Mouse (Mus musculus) small intestine, adult 2 months (tissue): ENCODE measurements around the gene Gna11. TPM values are rescaled to one million over a fixed set of nuclear protein-coding genes. Genes with fewer than 3 reads are reported as not detected.

Experiments used
- H3K27ac ChIP-seq: fragments of 200-500 bp; 2 replicates; pipeline ENCODE4 v1.5.1; 2012; ENCODE audit warnings: low read depth, low read length, control low read depth, inconsistent platforms; ENCODE audit not compliant: insufficient read depth
- H3K27me3 ChIP-seq: fragments of 200-500 bp; 2 replicates; pipeline ENCODE4 v1.6.1; 2012; ENCODE audit warnings: mild to moderate bottlenecking, moderate library complexity, low read length, inconsistent platforms; ENCODE audit not compliant: control insufficient read depth, insufficient read depth
- H3K36me3 ChIP-seq: fragments of 200-500 bp; 2 replicates; pipeline ENCODE4 v1.6.1; 2012; ENCODE audit warnings: mild to moderate bottlenecking, low read length, control low read depth, inconsistent platforms; ENCODE audit not compliant: control insufficient read depth, insufficient read depth
- H3K4me1 ChIP-seq: fragments of 200-500 bp; 2 replicates; pipeline ENCODE4 v1.6.1; 2012; ENCODE audit warnings: low read length, inconsistent platforms, mixed read lengths; ENCODE audit not compliant: control insufficient read depth, insufficient read depth, insufficient read length
- H3K4me3 ChIP-seq: fragments of 200-500 bp; 2 replicates; pipeline ENCODE4 v1.5.1; 2012; ENCODE audit warnings: low read depth, mild to moderate bottlenecking, control low read depth, inconsistent platforms, low read length, moderate library complexity
- CTCF ChIP-seq: fragments of 200-500 bp; IDR thresholded peaks from 2 replicates; pipeline ENCODE4 v1.5.1; 2012; ENCODE audit warnings: low read depth, mild to moderate bottlenecking, control low read depth, inconsistent platforms, low read length, moderate library complexity, mixed read lengths; ENCODE audit not compliant: insufficient replicate concordance, insufficient read length; ENCODE audit errors: extremely low read depth
- POLR2A ChIP-seq: fragments of 200-500 bp; IDR thresholded peaks from 2 replicates; pipeline ENCODE4 v1.6.1; 2012; ENCODE audit warnings: low read depth, mild to moderate bottlenecking, control low read depth, inconsistent platforms, low read length, moderate library complexity
- WGBS: fragments of 180-500 bp; shearing (Covaris S2); methylation state at CpG from one replicate; pipeline ENCODE4 v1.1.7; 2018; 5-methylcytosine and 5-hydroxymethylcytosine counted together
- polyA plus RNA-seq: library from polyadenylated mRNA; depleted of rRNA; stranded (reverse); fragments of >200 nt; gene quantifications from 2 replicates; pipeline ENCODE4 v1.2.3, GENCODE M21; 2012

Gene Gna11
- polyA plus RNA-seq, 1 experiment, result 828 TPM

DNA sequence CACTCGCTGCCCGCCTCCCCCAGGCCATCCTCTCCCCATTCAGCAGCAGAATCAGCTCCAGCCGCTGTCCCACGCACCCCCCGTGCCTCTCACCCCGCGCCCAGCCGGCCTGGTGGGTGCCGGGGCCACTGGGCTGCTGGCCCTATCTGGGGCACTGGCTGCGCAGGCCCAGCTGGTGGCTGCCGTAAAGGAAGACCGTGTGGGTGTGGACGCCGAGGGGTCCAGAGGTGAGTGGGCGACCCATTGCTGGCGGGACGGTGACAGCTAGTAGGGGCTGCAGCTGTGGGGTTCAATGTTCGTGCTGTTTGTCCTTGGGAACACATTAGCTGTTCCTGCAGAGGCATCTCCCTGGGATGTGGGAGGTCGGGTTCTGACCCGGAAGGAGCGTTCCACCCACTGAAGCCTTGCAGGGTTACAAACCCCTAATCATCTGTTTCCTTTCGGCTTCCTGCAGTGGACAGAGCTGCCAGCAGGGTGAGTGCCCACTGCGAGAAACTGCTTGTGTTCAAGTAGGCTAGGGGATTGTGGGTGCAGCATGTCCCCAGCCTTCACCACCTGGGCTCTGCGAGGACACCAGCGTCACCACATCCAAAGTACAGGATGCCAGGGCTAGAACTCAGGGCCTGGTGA is 35.6 kb upstream of the Gna11 start:
- TF ChIP-seq POLR2A (no peak), CTCF (no peak)
- peak overlapping the region; percentile 2; the same call in 1 of the 2 replicates for H3K4me3 ChIP-seq
- WGBS, result 64% methylated on average over 25 of the region's 25 CpGs
- H3K27ac ChIP-seq, result no peak overlapping the region
- H3K27me3 ChIP-seq, result no peaks in the 10 kb centered on the region
- H3K4me1 ChIP-seq, result peaks cover 2% of the 10 kb centered on the region; the same call in 1 of the 2 replicates
- no peaks in the 10 kb centered on the region for H3K36me3 ChIP-seq

DNA sequence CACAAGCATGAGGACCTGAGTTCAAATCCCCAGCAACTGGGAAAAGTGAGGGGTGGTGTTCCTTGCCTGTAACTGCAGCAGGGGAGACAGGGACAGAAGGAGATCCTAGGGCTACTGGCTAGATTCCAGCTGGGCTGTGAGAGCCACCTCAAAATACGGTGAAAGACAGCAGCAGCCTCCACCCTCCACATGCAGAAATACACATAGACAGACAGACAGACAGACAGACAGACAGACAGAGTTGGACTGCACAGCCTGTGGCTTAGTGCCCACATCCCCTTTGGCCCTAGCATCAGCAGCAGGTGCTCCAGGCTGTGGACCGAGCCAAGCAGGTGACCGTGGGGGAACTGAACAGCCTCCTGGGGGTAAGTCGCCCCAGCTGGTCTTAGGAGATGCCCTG is 35.0 kb upstream of the Gna11 start:
- 61% methylated on average over 4 of the region's 4 CpGs for WGBS
- H3K36me3 ChIP-seq, result no peaks in the 10 kb centered on the region
- no peak overlapping the region for H3K27ac ChIP-seq
- peaks cover 5% of the 10 kb centered on the region for H3K4me1 ChIP-seq
- no peak overlapping the region for H3K4me3 ChIP-seq
- peaks cover 5% of the 10 kb centered on the region for H3K27me3 ChIP-seq
- TF ChIP-seq POLR2A (no peak), CTCF (no peak)

DNA sequence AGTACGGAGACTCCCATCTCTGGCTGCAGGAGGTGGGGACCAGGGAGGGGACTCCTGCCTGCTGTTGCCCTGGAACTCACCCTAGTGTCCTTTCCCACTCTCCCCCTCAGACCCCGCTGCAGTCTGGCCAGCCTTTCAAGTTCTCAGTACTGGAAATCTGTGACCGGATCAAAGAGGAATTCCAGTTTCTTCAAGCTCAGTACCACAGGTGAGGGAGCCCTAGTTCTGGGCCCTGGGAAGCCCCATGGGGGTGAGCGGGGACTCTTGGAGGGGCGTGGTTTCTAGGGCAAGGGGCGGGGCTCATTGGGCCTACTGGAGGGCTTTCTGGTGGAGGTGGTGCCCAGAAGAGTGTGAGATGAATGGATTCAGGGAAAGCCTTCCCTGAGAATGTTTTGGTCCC is 30.7 kb upstream of the Gna11 start:
- no peak for TF ChIP-seq CTCF
- no peak for TF ChIP-seq POLR2A
- H3K4me3 ChIP-seq, result peak overlapping the region; percentile 66
- H3K27me3 ChIP-seq, result peaks cover 8% of the 10 kb centered on the region
- 9% methylated on average over 6 of the region's 6 CpGs for WGBS
- H3K27ac ChIP-seq, result no peak overlapping the region
- no peaks in the 10 kb centered on the region for H3K36me3 ChIP-seq
- peaks cover 10% of the 10 kb centered on the region for H3K4me1 ChIP-seq

DNA sequence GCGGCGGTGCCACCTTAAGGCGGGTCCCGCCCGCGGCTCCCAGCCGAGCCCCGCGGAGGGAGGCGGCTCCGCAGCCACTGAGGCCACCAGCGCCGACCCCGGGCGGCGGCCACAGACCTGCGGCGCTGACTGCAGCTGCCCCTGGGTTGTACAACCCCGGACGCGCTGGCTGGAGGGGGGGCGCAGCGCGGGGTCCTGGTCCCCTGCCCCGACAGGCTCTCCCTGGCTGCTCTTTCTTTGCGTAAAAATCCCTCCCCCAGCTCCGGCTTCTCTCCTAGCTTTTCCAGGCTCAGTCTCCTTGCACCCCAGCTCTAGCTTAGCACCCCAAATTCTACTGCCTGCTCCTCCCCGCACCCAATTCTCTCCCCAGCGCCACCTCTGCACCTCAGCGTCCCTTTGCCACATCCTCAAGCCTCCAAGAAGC is 30.2 kb upstream of the Gna11 start:
- peaks cover 10% of the 10 kb centered on the region for H3K4me1 ChIP-seq
- no peaks in the 10 kb centered on the region for H3K36me3 ChIP-seq
- H3K27ac ChIP-seq, result no peak overlapping the region
- TF ChIP-seq CTCF (no peak), POLR2A (no peak)
- H3K27me3 ChIP-seq, result peaks cover 8% of the 10 kb centered on the region
- peak overlapping the region; percentile 66 for H3K4me3 ChIP-seq
- WGBS, result under 1% methylated on average over 30 of the region's 30 CpGs

DNA sequence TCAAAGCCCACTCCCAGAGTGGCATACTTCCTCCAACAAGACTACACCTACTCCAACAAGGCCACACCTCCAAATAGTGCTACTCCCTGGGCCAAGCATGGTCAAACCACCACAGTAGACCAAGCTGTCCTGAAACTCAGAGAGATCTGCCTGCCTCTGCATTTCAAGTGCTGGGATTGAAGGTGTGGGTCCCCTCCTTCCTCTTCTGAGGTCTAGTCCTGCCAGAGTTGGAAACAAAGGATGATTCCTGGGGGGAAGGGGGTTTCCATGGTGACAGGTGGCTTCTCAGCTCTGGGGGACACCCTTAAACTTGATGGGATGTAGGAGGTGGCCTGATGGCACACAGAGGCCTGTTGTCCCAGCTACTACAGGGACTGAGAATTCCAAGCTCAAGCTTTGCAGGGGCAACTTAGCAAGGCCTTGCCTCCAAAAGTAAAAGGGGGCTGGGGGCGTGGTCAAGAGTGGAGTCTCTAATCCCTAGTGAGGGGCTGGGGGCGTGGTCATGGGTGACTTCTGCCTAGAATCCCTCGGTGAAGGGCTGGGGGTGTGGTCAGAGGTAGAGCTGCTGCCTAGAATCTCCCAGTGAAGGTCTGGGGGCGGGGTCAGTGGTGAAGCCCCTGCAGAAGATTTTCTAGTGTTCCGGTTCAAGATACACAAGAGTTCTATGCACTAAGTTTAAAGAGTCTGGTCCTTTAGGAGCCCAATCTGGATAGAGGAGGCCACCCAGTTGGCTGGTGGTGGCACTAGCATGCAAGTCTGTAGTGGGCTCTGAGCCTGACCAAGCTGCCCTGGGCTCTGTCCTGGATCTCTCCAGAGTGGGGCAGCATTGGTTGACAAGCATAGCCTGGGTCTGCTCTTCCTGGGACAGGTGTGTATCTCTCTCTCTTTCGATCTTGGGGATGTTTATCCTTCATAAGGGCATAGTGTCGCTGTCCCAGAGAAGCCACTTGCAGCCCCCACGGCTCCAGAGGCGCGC is 29.4 kb upstream of the Gna11 start, which contains the start of gene Tle2:
Gene Tle2 (plus strand): TSS at position 481 of the 976 bp plus-strand sequence.
- WGBS, result 44% methylated on average over 10 of the region's 10 CpGs
- Histone ChIP-seq H3K27ac (no peak within 1 kb of the TSS), H3K36me3 (no peaks in the 10 kb centered on the region), H3K27me3 (peaks cover 8% of the 10 kb centered on the region), H3K4me3 (peak within 1 kb of the TSS; percentile 66), H3K4me1 (peaks cover 9% of the 10 kb centered on the region)
- no peak for TF ChIP-seq POLR2A
- no peak for TF ChIP-seq CTCF

DNA sequence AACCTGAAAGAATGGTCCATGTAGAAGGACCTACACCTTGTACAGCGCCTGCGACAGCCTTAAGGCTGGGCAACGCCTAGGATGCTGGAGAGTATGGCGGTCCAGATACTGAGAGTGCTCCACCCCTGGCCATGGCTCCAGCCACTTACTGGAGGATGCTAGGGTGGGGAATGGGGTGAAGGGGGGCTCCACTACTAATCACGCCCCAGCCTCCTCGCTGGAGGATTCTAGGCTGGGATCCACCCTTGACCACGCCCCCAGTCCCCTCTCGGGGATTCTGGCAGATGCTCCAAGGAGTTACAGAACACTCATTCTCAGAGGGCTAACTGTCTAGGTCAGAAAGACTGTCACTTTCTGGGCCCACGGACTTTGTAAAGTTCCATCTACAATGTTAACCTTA is 28.0 kb upstream of the Gna11 start:
- TF ChIP-seq POLR2A, result no peak; the same call in 1 of the 2 replicates
- TF ChIP-seq CTCF, result no peak
- WGBS, result 37% methylated on average over 9 of the region's 9 CpGs
- Histone ChIP-seq H3K27me3 (peaks cover 8% of the 10 kb centered on the region), H3K4me1 (peaks cover 9% of the 10 kb centered on the region), H3K27ac (no peak overlapping the region), H3K36me3 (no peaks in the 10 kb centered on the region), H3K4me3 (no peak overlapping the region)
